Mouse (Mus musculus) lung, adult 10 weeks (tissue): ENCODE data around the gene Wnt10a. TPM values are rescaled to one million over a fixed set of nuclear protein-coding genes. Genes with fewer than 3 reads are reported as not detected.

ENCODE experiments used
- polyA plus RNA-seq: library from polyadenylated mRNA; stranded (reverse); fragments of 350-450 nt; fragmentation: Illumina TruSeq; extraction: RNeasy Lipid Tissue Mini Kit (QIAGEN cat#74804); gene quantifications from one replicate; pipeline ENCODE4 v1.2.3, GENCODE M21; 2014; ENCODE audit warnings: low read depth, low replicate concordance; ENCODE audit not compliant: insufficient read depth

Wnt10a gene
- not detected for polyA plus RNA-seq

GRCm38 (mm10) chr1:74791249-74791648 is at the start of gene Wnt10a:
Wnt10a (plus strand) TSS chr1:74791516.

DNA sequence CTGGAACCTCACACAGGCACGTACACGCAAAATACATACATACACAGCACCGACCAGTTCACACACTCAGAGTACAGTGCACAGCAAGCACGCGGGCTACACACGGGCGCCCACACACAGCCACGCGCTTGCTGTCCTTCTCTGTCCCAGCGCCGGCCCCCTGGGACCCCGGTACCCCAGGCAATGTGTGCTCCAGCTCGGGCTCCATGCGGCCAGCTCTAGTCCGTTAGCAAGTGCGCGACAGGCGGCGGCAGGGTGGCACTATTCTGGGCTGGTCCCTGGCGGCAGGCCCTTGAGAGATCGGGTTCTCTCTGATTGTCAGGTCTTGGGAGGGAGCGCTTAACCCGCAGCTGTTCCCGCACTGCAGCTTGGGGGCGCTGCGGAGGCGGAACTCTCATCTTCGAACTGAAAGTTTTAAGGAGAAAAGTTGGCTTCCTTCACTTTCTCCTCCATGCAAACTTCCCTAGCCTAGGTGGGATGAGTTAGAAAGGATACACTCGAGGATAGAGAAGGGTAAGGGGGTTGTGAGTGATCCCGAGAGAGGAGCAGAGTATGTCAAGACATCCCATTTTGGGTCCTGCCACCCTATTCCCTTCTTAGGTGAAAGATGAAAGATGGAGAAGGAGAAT is 42.6 kb upstream of the Wnt10a start, which contains the start of gene Prkag3:
Gene Prkag3 (minus strand): TSS at position 579 of the 629 bp plus-strand sequence.

GRCm38 (mm10) chr1:74771845-74771930 is 19.6 kb upstream of the Wnt10a start, which contains the start of gene Wnt6:
Wnt6 (plus strand) TSS chr1:74771892.

Other genes with a start within 250 kb of the Wnt10a start
- gene Plcd4, start 248.6 kb upstream of the Wnt10a start, polyA plus RNA-seq, result 0.43 TPM
- 3.3 TPM for gene Usp37, start 247.2 kb upstream of the Wnt10a start, polyA plus RNA-seq
- gene Zfp142, start 203.3 kb upstream of the Wnt10a start, polyA plus RNA-seq, result 3.2 TPM
- gene Bcs1l, start 203.2 kb upstream of the Wnt10a start, polyA plus RNA-seq, result 8.5 TPM
- gene Rnf25, start 190.1 kb upstream of the Wnt10a start, polyA plus RNA-seq, result 27.4 TPM
- gene Stk36, start 190.1 kb upstream of the Wnt10a start, polyA plus RNA-seq, result 2.8 TPM
- gene Ttll4, start 129.8 kb upstream of the Wnt10a start, polyA plus RNA-seq, result 5.7 TPM
- gene Cyp27a1, start 77.9 kb upstream of the Wnt10a start, polyA plus RNA-seq, result 18.6 TPM
- gene Prkag3, start 42.3 kb upstream of the Wnt10a start, polyA plus RNA-seq, result 1.6 TPM
- gene Wnt6, start 19.6 kb upstream of the Wnt10a start, polyA plus RNA-seq, result 0.14 TPM
- gene Cdk5r2, start 63.4 kb downstream of the Wnt10a start, polyA plus RNA-seq, result not detected
- gene Fev, start 93.9 kb downstream of the Wnt10a start, polyA plus RNA-seq, result not detected
- not detected for gene Cryba2, start 101.6 kb downstream of the Wnt10a start, polyA plus RNA-seq
- gene Cfap65, start 144.1 kb downstream of the Wnt10a start, polyA plus RNA-seq, result 3.6 TPM
- not detected for gene Ihh, start 160.2 kb downstream of the Wnt10a start, polyA plus RNA-seq